Mouse (Mus musculus) erythroblast, embryonic 14.5 days (primary cell): ENCODE results near the gene Kcnj11.

Experiments
- GATA1 ChIP-seq: IDR thresholded peaks from 2 replicates; pipeline ENCODE4 v1.6.1; 2012; ENCODE audit warnings: low read length, inconsistent platforms, mixed read lengths
- TAL1 ChIP-seq: IDR thresholded peaks from 3 replicates; pipeline ENCODE4 v1.6.1; 2012; ENCODE audit warnings: low read length, inconsistent platforms, mixed read lengths

- no peak for TF ChIP-seq GATA1
- TF ChIP-seq TAL1, result no peak
These were observed 3.2 kb downstream of the Kcnj11 start for GRCm38 (mm10) chr7:46097319-46097783.
